Mouse (Mus musculus): ENCODE measurements around the gene Adora2b.

Gene Adora2b

DNA sequence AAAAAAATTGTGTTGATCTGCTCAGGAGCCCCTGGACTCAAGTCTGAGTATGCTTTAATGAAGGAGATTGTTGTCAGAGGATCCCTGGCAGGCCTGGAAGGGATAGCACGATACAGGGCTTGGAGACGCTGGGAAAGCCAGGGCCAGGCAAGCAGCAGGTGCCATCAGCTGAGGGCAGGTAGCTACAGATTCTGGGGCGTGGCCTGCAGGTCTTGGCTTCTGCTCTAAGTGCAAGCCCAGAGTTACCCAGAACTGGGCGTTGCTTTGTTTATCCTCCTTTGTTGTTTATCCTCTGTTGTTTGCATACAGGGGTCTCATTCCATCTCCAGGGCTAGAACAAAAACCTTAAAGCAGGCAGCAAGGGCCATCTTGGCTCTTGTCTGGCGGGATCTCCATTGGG lies 4.6 kb downstream of the Adora2b start:
- in situ Hi-C loops (cut with MboI; ENCODE audit: low pct_unique_long_range_greater_than_20kb in 1 of 2, low sequenced_read_pairs in 2 of 2, unreplicated experiment in 1 of 2): no loop called here

DNA sequence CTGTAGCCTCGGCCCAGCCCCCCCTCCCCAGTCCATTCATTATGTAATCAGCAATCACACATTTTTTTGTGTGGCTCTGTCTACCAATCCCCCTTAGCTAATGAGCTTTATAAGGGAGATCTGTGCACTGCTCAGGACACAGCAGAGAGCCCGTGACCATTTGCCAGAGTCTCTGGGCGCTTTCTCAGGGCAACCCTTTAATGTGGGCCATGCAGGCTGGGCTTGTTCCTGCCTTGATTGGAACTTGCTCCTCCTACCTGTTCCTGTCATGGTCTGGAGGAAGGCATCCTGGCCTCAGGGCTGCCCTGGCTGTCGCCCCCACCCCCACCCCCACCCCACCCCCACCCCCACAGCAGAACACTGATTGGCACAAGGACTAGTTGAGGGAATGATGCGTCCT lies 10.4 kb downstream of the Adora2b start:
- in situ Hi-C loops (cut with MboI; ENCODE audit: low pct_unique_long_range_greater_than_20kb in 1 of 2, low sequenced_read_pairs in 2 of 2, unreplicated experiment in 1 of 2): no loop called here

- in situ Hi-C loops (cut with MboI; ENCODE audit: low pct_unique_long_range_greater_than_20kb in 1 of 2, low sequenced_read_pairs in 2 of 2, unreplicated experiment in 1 of 2): loop anchor here in 1 of 2 experiments (5.0 kb wide), 1 partner anchor 211 kb away; no protein-coding TSS in a partner anchor
These were observed 14.8 kb downstream of the Adora2b start for GRCm38 (mm10) chr11:62263599-62263998.

DNA sequence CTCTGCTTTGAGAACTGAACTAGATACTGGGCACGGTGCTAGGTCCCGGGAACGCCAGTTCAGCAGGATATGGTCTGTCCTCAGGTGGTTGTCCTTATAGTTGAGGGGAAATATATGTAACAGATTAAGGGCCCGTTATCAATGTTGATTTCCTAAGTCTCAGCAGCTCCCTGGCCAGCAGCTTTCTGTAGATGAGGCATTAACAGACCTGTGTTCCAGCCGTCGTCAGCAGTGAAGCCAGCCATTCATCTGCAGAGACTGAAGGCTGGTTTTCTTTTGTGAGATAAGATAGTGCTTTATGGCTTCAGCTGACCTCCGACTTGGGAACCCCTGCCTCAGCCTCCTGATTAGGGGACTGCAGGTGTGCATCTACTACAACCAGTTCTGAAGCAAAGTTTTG lies 15.2 kb downstream of the Adora2b start:
- in situ Hi-C loops (cut with MboI; ENCODE audit: low pct_unique_long_range_greater_than_20kb in 1 of 2, low sequenced_read_pairs in 2 of 2, unreplicated experiment in 1 of 2): loop anchor here in 1 of 2 experiments (5.0 kb wide), 1 partner anchor 212 kb away; no protein-coding TSS in a partner anchor

DNA sequence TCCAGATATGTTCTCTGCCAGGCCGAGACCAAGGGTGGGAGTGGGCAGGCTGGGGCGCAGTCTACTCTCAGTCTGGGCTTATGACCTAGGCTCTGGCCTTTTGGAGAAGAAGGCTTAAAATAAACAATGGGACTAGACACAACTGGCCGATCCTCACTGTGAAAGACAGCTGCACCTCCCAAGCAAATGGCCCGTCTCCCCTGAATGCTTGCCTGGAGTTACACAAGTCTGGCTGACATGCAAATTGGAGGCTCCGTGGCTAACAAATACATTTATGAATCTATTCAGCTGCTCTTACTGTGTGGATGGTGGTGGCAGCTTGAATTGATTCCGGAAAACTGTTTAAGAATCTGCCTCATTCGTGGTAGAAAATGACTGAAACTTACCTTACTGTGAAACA lies 16.9 kb downstream of the Adora2b start:
- in situ Hi-C loops (cut with MboI; ENCODE audit: low pct_unique_long_range_greater_than_20kb in 1 of 2, low sequenced_read_pairs in 2 of 2, unreplicated experiment in 1 of 2): no loop called here

DNA sequence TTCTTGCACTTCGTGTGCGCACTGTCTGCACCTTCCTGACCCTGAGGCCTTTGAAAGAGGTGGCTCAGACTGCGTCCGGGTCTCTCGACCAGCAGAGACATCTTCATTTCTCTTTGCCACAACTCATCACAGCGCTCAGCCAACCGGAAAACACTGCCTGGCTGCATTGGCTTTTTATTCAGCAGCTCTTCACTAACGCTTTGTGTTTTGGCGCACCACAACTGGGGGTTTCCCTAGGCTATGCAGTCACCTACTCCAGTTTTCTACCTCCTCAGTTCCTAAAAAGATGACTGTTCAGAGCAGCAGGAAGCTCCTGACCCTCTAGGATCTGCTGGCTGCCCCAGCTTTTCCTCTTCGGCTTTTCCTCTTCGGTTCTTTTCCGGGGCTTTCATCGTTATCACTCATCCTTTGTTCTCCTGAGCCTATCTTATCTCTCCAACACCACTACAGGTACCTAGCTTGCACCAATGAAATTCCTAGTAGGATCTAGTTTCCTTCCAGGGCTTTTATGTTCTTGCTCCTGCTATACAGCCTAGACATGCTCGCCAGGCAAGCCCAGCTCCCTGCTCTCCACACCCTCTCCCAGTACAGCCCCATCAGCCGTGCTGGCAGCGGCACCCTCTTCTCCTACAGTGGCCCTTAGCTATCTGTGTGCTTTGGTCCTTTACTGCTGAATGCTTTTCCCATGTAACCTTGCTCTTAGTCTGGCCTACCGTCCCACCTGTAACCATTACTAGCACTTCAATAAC lies 17.9 kb downstream of the Adora2b start:
- in situ Hi-C loops (cut with MboI; ENCODE audit: low pct_unique_long_range_greater_than_20kb in 1 of 2, low sequenced_read_pairs in 2 of 2, unreplicated experiment in 1 of 2): no loop called here

DNA sequence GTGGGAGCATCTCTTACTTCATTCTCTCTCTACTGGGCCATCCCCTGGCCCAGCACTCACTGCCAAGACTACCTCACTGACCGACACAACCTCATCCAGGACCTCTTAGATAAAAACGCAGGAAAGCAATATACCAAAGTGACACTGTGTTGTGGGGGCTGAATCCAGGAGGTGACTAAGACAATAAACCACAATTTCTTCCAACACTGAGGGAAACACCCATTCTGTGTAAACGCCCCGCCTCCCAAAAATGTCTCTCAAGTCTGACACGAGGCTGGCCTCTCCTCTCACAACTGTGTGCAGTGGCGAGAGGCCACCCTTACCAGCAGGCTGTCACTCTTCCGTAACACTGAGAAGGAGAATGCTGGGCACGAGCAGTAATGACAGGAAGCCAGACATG lies 19.6 kb downstream of the Adora2b start:
- in situ Hi-C loops (cut with MboI; ENCODE audit: low pct_unique_long_range_greater_than_20kb in 1 of 2, low sequenced_read_pairs in 2 of 2, unreplicated experiment in 1 of 2): no loop called here

GRCm38 (mm10) chr11:62269097-62269496 lies 20.3 kb downstream of the Adora2b start:
- in situ Hi-C loops (cut with MboI; ENCODE audit: low pct_unique_long_range_greater_than_20kb in 1 of 2, low sequenced_read_pairs in 2 of 2, unreplicated experiment in 1 of 2): no loop called here

DNA sequence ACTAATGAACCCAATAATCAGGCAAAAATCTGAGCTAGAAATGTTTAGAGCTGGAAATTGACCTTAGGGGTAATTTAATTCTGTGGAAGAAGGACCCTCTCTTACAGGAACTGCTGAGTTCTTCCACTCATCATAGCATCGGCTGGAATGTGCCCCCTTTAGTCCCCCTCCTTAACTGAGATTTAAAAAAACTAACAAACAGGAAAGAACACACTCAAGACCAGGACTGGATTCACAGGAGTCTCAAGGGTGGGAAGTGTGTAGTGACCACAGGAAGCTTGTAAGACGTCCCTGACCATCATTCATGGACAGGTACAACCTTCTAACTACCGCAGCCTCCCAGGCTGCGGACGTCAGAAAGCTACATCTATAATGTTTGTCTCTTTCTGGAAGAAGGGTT lies 22.1 kb downstream of the Adora2b start:
- in situ Hi-C loops (cut with MboI; ENCODE audit: low pct_unique_long_range_greater_than_20kb in 1 of 2, low sequenced_read_pairs in 2 of 2, unreplicated experiment in 1 of 2): no loop called here

DNA sequence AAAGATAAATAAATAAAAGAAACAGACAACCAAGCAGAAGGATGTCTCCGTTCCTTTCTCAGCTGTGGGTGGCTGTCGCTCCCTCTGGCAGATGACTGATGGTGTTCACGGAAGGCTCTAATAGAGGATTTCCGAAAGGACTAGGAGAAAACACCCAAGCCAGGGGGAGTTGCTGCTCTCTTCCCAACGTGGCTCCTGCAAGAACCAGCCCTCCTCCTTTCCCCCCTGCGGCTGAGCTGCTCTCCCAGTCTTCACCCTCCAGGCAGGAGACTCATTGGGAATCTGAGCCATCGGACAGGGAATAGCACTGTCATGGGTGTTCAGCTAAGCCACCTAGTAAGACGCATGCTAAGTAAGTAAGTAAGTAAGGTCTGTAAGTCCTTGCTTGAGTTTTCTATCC lies 28.3 kb downstream of the Adora2b start:
- in situ Hi-C loops (cut with MboI; ENCODE audit: low pct_unique_long_range_greater_than_20kb in 1 of 2, low sequenced_read_pairs in 2 of 2, unreplicated experiment in 1 of 2): loop anchor here (5.0 to 25.0 kb wide), 3 partner anchors 150 to 410 kb away; no protein-coding TSS in a partner anchor

GRCm38 (mm10) chr11:62278027-62278426 lies 29.2 kb downstream of the Adora2b start:
- in situ Hi-C loops (cut with MboI; ENCODE audit: low pct_unique_long_range_greater_than_20kb in 1 of 2, low sequenced_read_pairs in 2 of 2, unreplicated experiment in 1 of 2): loop anchor here (5.0 to 25.0 kb wide), 3 partner anchors 151 to 409 kb away; no protein-coding TSS in a partner anchor

DNA sequence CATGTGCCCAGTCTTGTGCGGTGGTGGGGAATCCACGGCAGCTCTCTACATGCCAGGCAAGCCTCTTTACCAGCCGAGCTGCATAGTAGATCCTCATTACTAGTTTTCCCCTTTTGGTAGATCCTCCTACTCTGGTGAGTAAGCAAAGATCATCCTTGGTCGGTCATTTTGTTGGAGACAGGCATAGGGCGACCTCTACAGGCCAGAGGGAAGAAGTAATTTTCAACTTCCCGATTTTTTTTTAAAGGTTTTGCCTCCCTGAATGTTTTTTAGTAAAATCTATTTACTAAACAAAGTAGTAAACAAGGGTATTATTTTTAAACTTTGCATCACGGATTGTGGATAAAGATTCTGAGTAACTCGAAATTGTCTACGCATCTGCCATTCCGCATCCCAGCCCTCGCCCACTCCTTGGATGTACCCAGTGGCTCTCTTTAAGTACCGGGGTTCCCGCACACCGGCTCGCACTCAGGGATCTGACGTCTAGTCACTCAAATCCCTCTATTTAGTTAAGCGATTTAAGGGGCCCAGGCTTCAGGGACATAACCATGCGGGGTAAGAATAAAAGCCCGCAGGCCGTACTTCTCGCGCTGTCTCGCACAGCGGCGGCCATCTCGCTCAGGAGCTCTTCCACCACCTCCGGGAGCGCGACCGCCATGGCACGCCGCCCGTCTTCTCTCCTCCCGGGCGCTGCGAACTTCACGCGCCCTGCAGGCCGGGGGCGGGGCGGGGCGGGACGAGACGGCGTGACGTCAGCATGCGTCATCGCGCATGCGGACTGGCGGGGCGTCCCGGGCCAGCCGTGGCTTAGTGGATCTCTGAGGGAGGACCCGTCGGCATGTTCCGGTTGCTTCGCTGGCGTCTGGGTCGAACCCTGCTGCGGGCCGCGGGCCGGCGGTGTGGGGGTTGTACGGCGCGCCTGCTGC lies 32.2 kb downstream of the Adora2b start, which contains the start of the genes Zswim7 and Ttc19:
Gene Zswim7, minus strand, starts transcription at position 701 of the 926 bp plus-strand sequence.
Gene Ttc19, plus strand, starts transcription at position 799 of the 926 bp plus-strand sequence.
- in situ Hi-C loops (cut with MboI; ENCODE audit: low pct_unique_long_range_greater_than_20kb in 1 of 2, low sequenced_read_pairs in 2 of 2, unreplicated experiment in 1 of 2): loop anchor here (5.0 to 25.0 kb wide), 2 partner anchors 154 to 406 kb away; no protein-coding TSS in a partner anchor

- in situ Hi-C loops (cut with MboI; ENCODE audit: low pct_unique_long_range_greater_than_20kb in 1 of 2, low sequenced_read_pairs in 2 of 2, unreplicated experiment in 1 of 2): loop anchor here (5.0 to 25.0 kb wide), 2 partner anchors 154 to 406 kb away; no protein-coding TSS in a partner anchor
These were observed 32.8 kb downstream of the Adora2b start for GRCm38 (mm10) chr11:62281601-62281997.

DNA sequence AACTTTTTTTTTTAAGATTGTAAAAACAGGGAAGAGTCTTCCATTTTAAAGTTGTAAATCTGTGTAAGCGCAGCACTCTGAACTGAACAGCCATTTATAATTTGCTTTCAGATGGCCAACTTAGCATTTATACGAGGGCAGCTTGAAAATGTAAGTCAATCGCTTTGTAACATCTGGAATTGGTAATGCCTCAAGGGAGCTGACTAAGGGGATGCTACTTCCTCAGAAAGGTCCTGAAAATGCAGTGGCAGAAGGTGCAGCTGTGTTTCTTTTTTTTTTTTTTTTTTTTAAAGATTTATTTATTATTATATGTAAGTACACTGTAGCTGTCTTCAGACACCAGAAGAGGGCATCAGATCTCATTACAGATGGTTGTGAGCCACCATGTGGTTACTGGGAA lies 35.2 kb downstream of the Adora2b start:
- in situ Hi-C loops (cut with MboI; ENCODE audit: low pct_unique_long_range_greater_than_20kb in 1 of 2, low sequenced_read_pairs in 2 of 2, unreplicated experiment in 1 of 2): loop anchor here (5.0 to 25.0 kb wide), 2 partner anchors 157 to 403 kb away; no protein-coding TSS in a partner anchor

DNA sequence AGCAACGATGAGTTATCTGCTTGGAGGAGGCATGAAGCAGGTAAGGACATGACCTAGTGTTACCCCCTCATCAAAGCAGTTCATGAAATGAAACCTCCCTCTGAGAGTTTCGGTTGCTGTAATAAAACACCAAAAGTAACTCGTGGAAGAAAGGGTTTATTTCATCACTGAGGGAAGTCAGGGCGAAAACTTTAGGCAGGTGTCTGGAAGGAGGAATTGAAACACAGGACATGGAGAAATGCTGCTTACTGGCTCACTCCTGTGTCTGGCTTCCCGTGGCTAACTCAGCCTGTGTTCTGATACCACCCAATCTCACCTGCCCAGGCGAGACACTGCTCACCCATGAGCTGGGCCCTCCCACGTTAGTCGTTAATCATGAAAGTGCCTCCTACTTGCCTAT lies 36.2 kb downstream of the Adora2b start:
- in situ Hi-C loops (cut with MboI; ENCODE audit: low pct_unique_long_range_greater_than_20kb in 1 of 2, low sequenced_read_pairs in 2 of 2, unreplicated experiment in 1 of 2): loop anchor here (25.0 kb wide), 1 partner anchor 402 kb away; no protein-coding TSS in a partner anchor

DNA sequence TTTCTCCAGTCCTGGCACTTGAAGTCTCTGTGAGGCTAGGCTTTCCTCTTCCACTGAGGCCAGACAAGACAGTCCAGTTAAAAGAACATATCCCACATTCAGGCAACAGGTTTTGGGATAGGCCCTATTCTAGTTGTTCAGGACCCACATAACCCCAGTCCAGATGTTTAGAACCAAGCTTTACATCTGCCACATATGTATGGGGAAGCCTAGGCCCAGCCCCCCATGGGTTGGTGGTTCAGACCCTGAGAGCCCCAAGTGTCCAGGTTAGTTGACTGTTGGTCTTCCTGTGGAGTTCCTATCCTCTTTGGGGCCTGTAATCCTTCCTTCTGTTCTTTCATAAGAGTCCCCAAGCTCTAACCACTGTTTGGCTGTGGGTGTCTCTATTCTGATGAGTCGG lies 38.9 kb downstream of the Adora2b start:
- in situ Hi-C loops (cut with MboI; ENCODE audit: low pct_unique_long_range_greater_than_20kb in 1 of 2, low sequenced_read_pairs in 2 of 2, unreplicated experiment in 1 of 2): loop anchor here (25.0 kb wide), 1 partner anchor 400 kb away; no protein-coding TSS in a partner anchor

- in situ Hi-C loops (cut with MboI; ENCODE audit: low pct_unique_long_range_greater_than_20kb in 1 of 2, low sequenced_read_pairs in 2 of 2, unreplicated experiment in 1 of 2): loop anchor here (25.0 kb wide), 1 partner anchor 393 kb away; no protein-coding TSS in a partner anchor
These were observed 45.3 kb downstream of the Adora2b start for GRCm38 (mm10) chr11:62294121-62294520.

GRCm38 (mm10) chr11:62298883-62299282 lies 50.1 kb downstream of the Adora2b start:
- in situ Hi-C loops (cut with MboI; ENCODE audit: low pct_unique_long_range_greater_than_20kb in 1 of 2, low sequenced_read_pairs in 2 of 2, unreplicated experiment in 1 of 2): loop anchor here (25.0 kb wide), 1 partner anchor 388 kb away; no protein-coding TSS in a partner anchor

- in situ Hi-C loops (cut with MboI; ENCODE audit: low pct_unique_long_range_greater_than_20kb in 1 of 2, low sequenced_read_pairs in 2 of 2, unreplicated experiment in 1 of 2): no loop called here
These were observed 57.1 kb downstream of the Adora2b start for GRCm38 (mm10) chr11:62305866-62306265.
